Mouse (Mus musculus): Measurements from ENCODE around the gene Vsig8. TPM values are rescaled to one million over a fixed set of nuclear protein-coding genes. Genes with fewer than 3 reads are reported as not detected.
A peak's percentile ranks its signal among the peaks of the same experiment; 100 is the strongest.

The Vsig8 gene
- total and polyA plus RNA-seq, 2 experiments from 2014 or later = 0.11 to 1.3 TPM

GRCm38 (mm10) chr1:172602326-172602725, 46.6 kb downstream of the Vsig8 start, which contains the start of gene Fcrl6:
Fcrl6 (minus strand) TSS chr1:172602551.
- Histone ChIP-seq H3K4me3 (ENCODE audit: low read depth, low read length) (no peak within 1 kb of the TSS), H3K36me3 (ENCODE audit: insufficient read depth, low read length) (no peaks in the 10 kb centered on the region), H3K4me2 (ENCODE audit: low read depth, low read length, poor library complexity, severe bottlenecking) (no peak within 1 kb of the TSS), H3K27me3 (ENCODE audit: insufficient read depth, low read length) (peaks cover 3% of the 10 kb centered on the region; the same call in 1 of the 2 replicates), H3K27ac (ENCODE audit: low read depth, low read length) (no peak within 1 kb of the TSS), H3K4me1 (ENCODE audit: insufficient read depth, low read length) (no peaks in the 10 kb centered on the region), H3K9ac (replicated peaks; ENCODE audit: low read length, poor library complexity, severe bottlenecking) (no peak within 1 kb of the TSS), H3K9me3 (ENCODE audit: low read length) (no peaks in the 10 kb centered on the region)
- DNase-seq (ENCODE audit: low spot score) (no peak), ATAC-seq (ENCODE audit: low FRiP score) (no peak)
- TF ChIP-seq CTCF (IDR thresholded peaks at IDR 0.05) = no peak
- WGBS = 89% methylated on average over 1 of the region's 1 CpGs

- TF ChIP-seq CTCF (IDR thresholded peaks at IDR 0.05) = no peak
- H3K9ac ChIP-seq (replicated peaks; ENCODE audit: low read length, poor library complexity, severe bottlenecking) = no peak overlapping the region
- no peak overlapping the region for H3K4me3 ChIP-seq (ENCODE audit: low read depth, low read length)
- DNase-seq (ENCODE audit: low spot score) = no peak
- H3K27me3 ChIP-seq (ENCODE audit: insufficient read depth, low read length) = no peaks in the 10 kb centered on the region
- WGBS = 89% methylated on average over 10 of the region's 10 CpGs
- no peaks in the 10 kb centered on the region for H3K9me3 ChIP-seq (ENCODE audit: low read length)
- no peak for ATAC-seq (ENCODE audit: low FRiP score)
- H3K36me3 ChIP-seq (ENCODE audit: insufficient read depth, low read length) = no peaks in the 10 kb centered on the region
- no peak overlapping the region for H3K27ac ChIP-seq (ENCODE audit: low read depth, low read length)
- no peaks in the 10 kb centered on the region for H3K4me1 ChIP-seq (ENCODE audit: insufficient read depth, low read length)
- no peak overlapping the region for H3K4me2 ChIP-seq (ENCODE audit: low read depth, low read length, poor library complexity, severe bottlenecking)
Observed at GRCm38 (mm10) chr1:172611304-172611703, 55.6 kb downstream of the Vsig8 start.

- peak; percentile 69 for TF ChIP-seq CTCF (IDR thresholded peaks at IDR 0.05)
Observed at GRCm38 (mm10) chr1:172612745-172613144, 57.0 kb downstream of the Vsig8 start.

More at GRCm38 (mm10) chr1:172612745-172613144, 57.0 kb downstream of the Vsig8 start:
- Histone ChIP-seq H3K27me3 (ENCODE audit: insufficient read depth, low read length) (no peaks in the 10 kb centered on the region), H3K4me2 (ENCODE audit: low read depth, low read length, poor library complexity, severe bottlenecking) (no peak overlapping the region), H3K4me3 (ENCODE audit: low read depth, low read length) (no peak overlapping the region), H3K9ac (replicated peaks; ENCODE audit: low read length, poor library complexity, severe bottlenecking) (no peak overlapping the region), H3K36me3 (ENCODE audit: insufficient read depth, low read length) (no peaks in the 10 kb centered on the region), H3K9me3 (ENCODE audit: low read length) (no peaks in the 10 kb centered on the region), H3K4me1 (ENCODE audit: insufficient read depth, low read length) (no peaks in the 10 kb centered on the region), H3K27ac (ENCODE audit: low read depth, low read length) (no peak overlapping the region)
- ATAC-seq (ENCODE audit: low FRiP score) = no peak
- WGBS = 63% methylated on average over 1 of the region's 1 CpGs
- peak; percentile 33 for DNase-seq (ENCODE audit: low spot score)

Other genes starting within 250 kb of the Vsig8 start
- gene Kcnj9, start 226.6 kb upstream of the Vsig8 start, total RNA-seq (2014; rRNA removed) = 13.9 and 14.1 TPM in 2 replicates
- 5.8 and 6.7 TPM in 2 replicates for gene Kcnj9, start 226.6 kb upstream of the Vsig8 start, polyA plus RNA-seq (2015; fragmentation: Nextera tagmentation; extraction: Ambion mirVana)
- 6.1 and 6.6 TPM in 2 replicates for gene Kcnj10, start 214.7 kb upstream of the Vsig8 start, total RNA-seq (2014; rRNA removed)
- 3.6 and 3.9 TPM in 2 replicates for gene Kcnj10, start 214.7 kb upstream of the Vsig8 start, polyA plus RNA-seq (2015; fragmentation: Nextera tagmentation; extraction: Ambion mirVana)
- gene Pigm, start 179.4 kb upstream of the Vsig8 start, total RNA-seq (2014; rRNA removed) = 11.5 and 16.4 TPM in 2 replicates
- 2.2 and 2.6 TPM in 2 replicates for gene Pigm, start 179.4 kb upstream of the Vsig8 start, polyA plus RNA-seq (2015; fragmentation: Nextera tagmentation; extraction: Ambion mirVana)
- 0.19 and 0.38 TPM in 2 replicates for gene Slamf9, start 80.6 kb upstream of the Vsig8 start, total RNA-seq (2014; rRNA removed)
- 0.20 and 0.29 TPM in 2 replicates for gene Slamf9, start 80.6 kb upstream of the Vsig8 start, polyA plus RNA-seq (2015; fragmentation: Nextera tagmentation; extraction: Ambion mirVana)
- gene Igsf9, start 74.2 kb upstream of the Vsig8 start, total RNA-seq (2014; rRNA removed) = 40.6 and 53.9 TPM in 2 replicates
- 25.0 and 29.0 TPM in 2 replicates for gene Igsf9, start 74.2 kb upstream of the Vsig8 start, polyA plus RNA-seq (2015; fragmentation: Nextera tagmentation; extraction: Ambion mirVana)
- 36.3 and 41.6 TPM in 2 replicates for gene Tagln2, start 55.9 kb upstream of the Vsig8 start, total RNA-seq (2014; rRNA removed)
- 36.7 and 41.8 TPM in 2 replicates for gene Tagln2, start 55.9 kb upstream of the Vsig8 start, polyA plus RNA-seq (2015; fragmentation: Nextera tagmentation; extraction: Ambion mirVana)
- gene Cfap45, start 35.1 kb upstream of the Vsig8 start, total RNA-seq (2014; rRNA removed) = 3.1 and 6.3 TPM in 2 replicates
- gene Cfap45, start 35.1 kb upstream of the Vsig8 start, polyA plus RNA-seq (2015; fragmentation: Nextera tagmentation; extraction: Ambion mirVana) = 3.9 and 5.4 TPM in 2 replicates
- gene Slamf8, start 34.6 kb downstream of the Vsig8 start, total RNA-seq (2014; rRNA removed) = not detected in 2 replicates
- gene Slamf8, start 34.6 kb downstream of the Vsig8 start, polyA plus RNA-seq (2015; fragmentation: Nextera tagmentation; extraction: Ambion mirVana) = not detected in 2 replicates
- gene Fcrl6, start 46.6 kb downstream of the Vsig8 start, total RNA-seq (2014; rRNA removed) = 0.16 TPM in 1 of 2 replicates, not detected in the other
- 0.10 and 0.11 TPM in 2 replicates for gene Fcrl6, start 46.6 kb downstream of the Vsig8 start, polyA plus RNA-seq (2015; fragmentation: Nextera tagmentation; extraction: Ambion mirVana)
- 1.8 and 3.3 TPM in 2 replicates for gene Dusp23, start 77.0 kb downstream of the Vsig8 start, total RNA-seq (2014; rRNA removed)
- gene Dusp23, start 77.0 kb downstream of the Vsig8 start, polyA plus RNA-seq (2015; fragmentation: Nextera tagmentation; extraction: Ambion mirVana) = 7.2 and 8.3 TPM in 2 replicates
- not detected in 2 replicates for gene Crp, start 142.1 kb downstream of the Vsig8 start, total RNA-seq (2014; rRNA removed)
- gene Crp, start 142.1 kb downstream of the Vsig8 start, polyA plus RNA-seq (2015; fragmentation: Nextera tagmentation; extraction: Ambion mirVana) = not detected in 2 replicates